Mouse (Mus musculus) olfactory bulb, adult 2 months (tissue): ENCODE data around the gene Zmynd10. TPM values are rescaled to one million over a fixed set of nuclear protein-coding genes. Genes with fewer than 3 reads are reported as not detected.
"Not testable (repeated sequence)": the region's sequence is repeated elsewhere in the genome, so short reads cannot be mapped to it uniquely, and the experiment has no call there.

Source experiments
- H3K27ac ChIP-seq: fragments of 200-500 bp; 2 replicates; pipeline ENCODE4 v1.5.1; 2012; ENCODE audit warnings: low read depth, low read length; ENCODE audit not compliant: insufficient read depth
- H3K4me1 ChIP-seq: fragments of 200-500 bp; 2 replicates; pipeline ENCODE4 v1.6.1; 2012; ENCODE audit warnings: low read length; ENCODE audit not compliant: control insufficient read depth, insufficient read depth
- H3K4me3 ChIP-seq: fragments of 200-500 bp; 2 replicates; pipeline ENCODE4 v1.5.1; 2012; ENCODE audit warnings: mild to moderate bottlenecking, low read depth, low read length, moderate library complexity; ENCODE audit not compliant: insufficient read depth
- CTCF ChIP-seq: fragments of 200-500 bp; IDR thresholded peaks from 2 replicates; pipeline ENCODE4 v1.5.1; 2012; ENCODE audit warnings: low read depth, mild to moderate bottlenecking, low read length, moderate library complexity; ENCODE audit not compliant: insufficient read depth
- POLR2A ChIP-seq: fragments of 200-500 bp; IDR thresholded peaks from 2 replicates; pipeline ENCODE4 v1.6.1; 2012; ENCODE audit warnings: mild to moderate bottlenecking, low read depth, low read length, moderate library complexity; ENCODE audit not compliant: insufficient read depth
- WGBS: fragments of 180-500 bp; shearing (Covaris S2); methylation state at CpG from one replicate; pipeline ENCODE4 v1.1.7; 2018; 5-methylcytosine and 5-hydroxymethylcytosine counted together
- polyA plus RNA-seq: library from polyadenylated mRNA; stranded (reverse); fragments of >200 nt; gene quantifications from 2 replicates; pipeline ENCODE4 v1.2.4, GENCODE M21; 2012; ENCODE audit warnings: low replicate concordance; ENCODE audit not compliant: missing spikeins, insufficient read depth, insufficient read length

The Zmynd10 gene
- polyA plus RNA-seq, 1 experiment: not detected

GRCm38 (mm10) chr9:107552690-107553393 is 5.7 kb downstream of the Zmynd10 start:
- Histone ChIP-seq H3K27ac (no peak overlapping the region), H3K4me1 (peaks cover 25% of the 10 kb centered on the region), H3K4me3 (no peak overlapping the region)
- TF ChIP-seq CTCF (no peak), POLR2A (no peak)
- WGBS: 84% methylated on average over 5 of the region's 5 CpGs

- H3K4me3 ChIP-seq: peak overlapping the region; percentile 80
- 10% methylated on average over 37 of the region's 37 CpGs for WGBS
- H3K4me1 ChIP-seq: peaks cover 23% of the 10 kb centered on the region
- H3K27ac ChIP-seq: no peak overlapping the region; the same call in 1 of the 2 replicates
- TF ChIP-seq CTCF (no peak), POLR2A (no peak)
Measured at GRCm38 (mm10) chr9:107553541-107554318, 6.6 kb downstream of the Zmynd10 start.

- Histone ChIP-seq H3K4me3 (peak overlapping the region; percentile 80), H3K27ac (peak overlapping the region; percentile 87), H3K4me1 (peaks cover 23% of the 10 kb centered on the region)
- TF ChIP-seq POLR2A (peak; percentile 94), CTCF (no peak)
- under 1% methylated on average over 53 of the region's 53 CpGs for WGBS
Measured at GRCm38 (mm10) chr9:107554319-107554825, 7.3 kb downstream of the Zmynd10 start.

GRCm38 (mm10) chr9:107555031-107555457 is 7.9 kb downstream of the Zmynd10 start:
- peak overlapping the region; percentile 87; the same call in 1 of the 2 replicates for H3K27ac ChIP-seq
- H3K4me1 ChIP-seq: peaks cover 23% of the 10 kb centered on the region
- under 1% methylated on average over 23 of the region's 23 CpGs for WGBS
- TF ChIP-seq POLR2A (no peak), CTCF (no peak)
- peak overlapping the region; percentile 80 for H3K4me3 ChIP-seq

GRCm38 (mm10) chr9:107555701-107556100 is 8.6 kb downstream of the Zmynd10 start:
- 36% methylated on average over 2 of the region's 2 CpGs for WGBS
- no peak overlapping the region for H3K27ac ChIP-seq
- peak overlapping the region; percentile 80; the same call in 1 of the 2 replicates for H3K4me3 ChIP-seq

GRCm38 (mm10) chr9:107556346-107556745 is 9.2 kb downstream of the Zmynd10 start:
- no peak overlapping the region for H3K27ac ChIP-seq
- no peak overlapping the region for H3K4me3 ChIP-seq
- peaks cover 18% of the 10 kb centered on the region for H3K4me1 ChIP-seq
- TF ChIP-seq CTCF (no peak), POLR2A (no peak)
- WGBS: 67% methylated on average over 3 of the region's 3 CpGs

More at GRCm38 (mm10) chr9:107555701-107556100, 8.6 kb downstream of the Zmynd10 start:
- H3K4me1 ChIP-seq: peaks cover 23% of the 10 kb centered on the region
- TF ChIP-seq POLR2A (no peak), CTCF (no peak)

GRCm38 (mm10) chr9:107563029-107563581 is 16.0 kb downstream of the Zmynd10 start, which contains the start of gene Tusc2:
TSS of gene Tusc2 (plus strand) at chr9:107563255.
- peak within 1 kb of the TSS; percentile 75 for H3K4me3 ChIP-seq

GRCm38 (mm10) chr9:107565556-107565955 is 18.5 kb downstream of the Zmynd10 start:
- H3K4me3 ChIP-seq, H3K27ac ChIP-seq: not testable (repeated sequence)
- WGBS: 49% methylated on average over 5 of the region's 5 CpGs
- peaks cover 26% of the 10 kb centered on the region for H3K4me1 ChIP-seq

More at GRCm38 (mm10) chr9:107563029-107563581, 16.0 kb downstream of the Zmynd10 start, which contains the start of gene Tusc2:
- WGBS: under 1% methylated on average over 46 of the region's 46 CpGs
- TF ChIP-seq POLR2A (peak; percentile 76), CTCF (no peak)
- Histone ChIP-seq H3K27ac (peak within 1 kb of the TSS; percentile 42), H3K4me1 (peaks cover 14% of the 10 kb centered on the region)
